Mouse (Mus musculus) embryonic facial prominence, embryonic 15.5 days (tissue): Measurements from ENCODE around the gene Slc25a29. TPM values are rescaled to one million over a fixed set of nuclear protein-coding genes. Genes with fewer than 3 reads are reported as not detected.

ENCODE experiments used
- ATAC-seq: fragments of 200-750 bp; cut with Nextera tagmentation; 2 replicates; pipeline ENCODE4 v1.8.0; 2017; ENCODE audit warnings: low read depth, moderate TSS enrichment; ENCODE audit not compliant: insufficient number of reproducible peaks, low FRiP score, low TSS enrichment
- H3K27ac ChIP-seq: fragments of 300-500 bp; sonication (generic); replicated peaks from 2 replicates; pipeline ENCODE4 v1.5.1; 2015; ENCODE audit warnings: mild to moderate bottlenecking, inconsistent platforms
- H3K27me3 ChIP-seq: fragments of 300-500 bp; sonication (generic); 2 replicates; pipeline ENCODE4 v1.6.1; 2015; ENCODE audit warnings: inconsistent platforms
- H3K36me3 ChIP-seq: fragments of 300-500 bp; sonication (generic); 2 replicates; pipeline ENCODE4 v1.6.1; 2015; ENCODE audit warnings: mild to moderate bottlenecking, inconsistent platforms
- H3K4me1 ChIP-seq: fragments of 300-500 bp; sonication (generic); 2 replicates; pipeline ENCODE4 v1.6.1; 2015; ENCODE audit warnings: inconsistent platforms
- H3K4me2 ChIP-seq: fragments of 300-500 bp; sonication (generic); replicated peaks from 2 replicates; pipeline ENCODE4 v1.6.1; 2015; ENCODE audit warnings: mild to moderate bottlenecking, inconsistent platforms
- H3K4me3 ChIP-seq: fragments of 300-500 bp; sonication (generic); replicated peaks from 2 replicates; pipeline ENCODE4 v1.5.1; 2015; ENCODE audit warnings: mild to moderate bottlenecking, inconsistent platforms
- H3K9ac ChIP-seq: fragments of 300-500 bp; sonication (generic); 2 replicates; pipeline ENCODE4 v1.6.1; 2015; ENCODE audit warnings: inconsistent platforms
- H3K9me3 ChIP-seq: fragments of 300-500 bp; sonication (generic); replicated peaks from 2 replicates; pipeline ENCODE4 v1.6.1; 2016; ENCODE audit warnings: inconsistent platforms
- WGBS: fragments of 180-500 bp; shearing (Covaris S2); methylation state at CpG from one replicate; pipeline ENCODE4 v1.1.7; 2015; 5-methylcytosine and 5-hydroxymethylcytosine counted together
- polyA plus RNA-seq: library from polyadenylated mRNA; unstranded; fragments of >200 nt; fragmentation: Nextera tagmentation; extraction: Ambion mirVana; gene quantifications from 2 replicates; pipeline ENCODE4 v1.2.1, GENCODE M21; 2015

The Slc25a29 gene
- polyA plus RNA-seq = 11.3 and 11.7 TPM in 2 replicates

DNA sequence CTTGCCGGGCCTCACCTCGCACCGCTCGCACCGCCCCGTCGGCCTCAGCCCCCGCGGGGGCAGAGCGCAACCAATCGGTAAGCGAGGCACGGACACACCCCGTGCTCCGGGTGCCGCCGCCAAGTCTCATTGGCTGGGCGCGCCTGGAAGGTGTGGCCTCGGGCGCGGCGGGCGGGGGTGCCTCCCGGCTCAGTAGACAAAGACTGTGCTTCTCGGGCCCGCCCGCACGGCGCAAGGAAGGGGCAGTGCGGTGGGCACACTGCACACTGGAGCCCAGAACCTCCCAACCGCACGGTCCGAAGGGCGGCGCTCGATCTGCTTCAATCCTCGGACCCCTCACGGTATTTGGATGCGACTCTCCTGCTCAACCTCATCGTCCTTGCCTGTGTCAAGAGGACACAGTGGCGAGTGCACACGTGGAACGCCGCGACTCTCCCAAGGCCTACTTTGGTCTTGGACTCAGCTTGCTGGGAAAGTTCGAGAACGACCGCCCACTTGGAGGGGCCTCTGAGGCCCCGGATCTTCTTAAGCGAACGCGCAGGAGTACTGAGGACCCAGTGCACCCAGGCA lies at the start of gene Slc25a29, which contains the start of gene Slc25a47:
Slc25a29 (minus strand) TSS at position 44 of the 570 bp plus-strand sequence.
Slc25a47 (plus strand) TSS at position 207 of the 570 bp plus-strand sequence.
- peak within 1 kb of the TSS; percentile 90 for H3K27ac ChIP-seq
- under 1% methylated on average over 53 of the region's 53 CpGs for WGBS
- H3K27me3 ChIP-seq = no peaks in the 10 kb centered on the region
- peaks cover 6% of the 10 kb centered on the region; the same call in 1 of the 2 replicates for H3K36me3 ChIP-seq
- H3K4me3 ChIP-seq = peak within 1 kb of the TSS; percentile 76
- H3K9me3 ChIP-seq = no peaks in the 10 kb centered on the region
- ATAC-seq = peak; percentile 98
- H3K9ac ChIP-seq = peak within 1 kb of the TSS; percentile 75
- H3K4me1 ChIP-seq = peaks cover 35% of the 10 kb centered on the region
- H3K4me2 ChIP-seq = peak within 1 kb of the TSS; percentile 93

DNA sequence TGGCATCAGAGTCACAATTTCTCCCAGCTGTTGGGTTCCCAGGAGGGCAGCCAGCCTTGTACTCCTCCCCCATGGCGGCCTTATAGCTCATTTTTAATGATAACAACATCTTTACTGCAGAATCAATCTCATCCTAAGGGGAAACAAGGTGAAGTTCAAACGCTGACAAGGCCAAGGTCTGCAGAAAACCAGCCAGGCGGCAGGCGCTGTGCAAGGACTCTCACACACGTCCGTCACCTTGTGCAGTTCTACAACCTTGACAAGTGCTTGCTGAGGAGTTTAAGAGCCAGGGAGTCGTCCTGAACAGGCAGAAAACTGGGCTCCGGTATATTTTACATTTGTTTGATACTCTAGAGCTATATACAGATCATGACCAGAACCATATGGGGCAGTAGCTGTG lies 47.1 kb upstream of the Slc25a29 start:
- Histone ChIP-seq H3K36me3 (peaks cover 82% of the 10 kb centered on the region), H3K9ac (no peak overlapping the region), H3K4me2 (no peak overlapping the region), H3K27ac (no peak overlapping the region), H3K4me1 (no peaks in the 10 kb centered on the region), H3K27me3 (no peaks in the 10 kb centered on the region), H3K9me3 (no peaks in the 10 kb centered on the region), H3K4me3 (no peak overlapping the region)
- WGBS = 87% methylated on average over 8 of the region's 8 CpGs
- ATAC-seq = no peak

DNA sequence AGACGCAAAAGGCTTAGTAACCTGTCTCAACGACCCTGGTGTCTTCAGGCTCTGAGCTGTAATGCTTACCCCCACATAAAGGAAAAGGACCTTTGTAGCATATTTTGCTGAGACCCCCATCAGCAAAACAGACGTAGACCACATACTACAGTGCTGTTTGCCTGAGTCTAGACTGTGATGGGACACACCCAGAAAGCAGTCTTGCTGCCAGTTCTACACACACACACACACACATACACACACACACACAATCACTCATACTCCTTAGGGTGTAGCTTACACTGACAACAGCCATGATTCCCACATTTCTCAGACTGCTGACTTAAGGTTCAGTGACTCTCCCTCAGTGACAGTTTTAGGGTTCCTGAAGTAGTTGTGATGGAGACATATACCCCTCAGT lies 45.5 kb upstream of the Slc25a29 start:
- no peak overlapping the region for H3K4me3 ChIP-seq
- 81% methylated on average over 3 of the region's 3 CpGs for WGBS
- no peak for ATAC-seq

DNA sequence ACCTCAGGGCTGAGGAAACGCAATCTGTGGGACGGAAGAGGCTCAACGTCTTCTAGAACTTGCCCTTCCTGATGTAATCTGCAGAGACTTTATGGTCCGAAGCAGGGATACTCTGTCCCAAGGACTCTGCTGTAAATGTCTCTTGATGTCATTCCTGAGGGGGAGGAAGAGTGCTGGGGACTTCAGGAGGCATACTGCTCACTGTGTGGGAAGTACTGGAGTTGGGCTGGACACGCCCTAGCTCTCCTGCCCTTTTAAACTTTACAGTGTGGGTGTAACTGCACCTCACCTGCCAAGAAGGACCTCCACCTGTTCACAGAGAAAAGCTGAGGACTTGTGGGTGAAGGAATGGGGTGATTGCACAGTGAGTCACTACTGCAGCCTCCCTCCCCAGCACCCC lies 44.9 kb upstream of the Slc25a29 start:
- H3K4me2 ChIP-seq = no peak overlapping the region
- no peak for ATAC-seq
- no peaks in the 10 kb centered on the region for H3K27me3 ChIP-seq
- H3K36me3 ChIP-seq = peaks cover 72% of the 10 kb centered on the region
- no peak overlapping the region for H3K4me3 ChIP-seq
- no peak overlapping the region for H3K27ac ChIP-seq
- no peaks in the 10 kb centered on the region for H3K4me1 ChIP-seq
- H3K9ac ChIP-seq = no peak overlapping the region
- H3K9me3 ChIP-seq = no peaks in the 10 kb centered on the region
- WGBS = 96% methylated on average over 5 of the region's 5 CpGs

More for the DNA sequence above, 45.5 kb upstream of the Slc25a29 start:
- Histone ChIP-seq H3K4me1 (no peaks in the 10 kb centered on the region), H3K36me3 (peaks cover 72% of the 10 kb centered on the region), H3K4me2 (no peak overlapping the region), H3K9me3 (no peaks in the 10 kb centered on the region), H3K9ac (no peak overlapping the region), H3K27ac (no peak overlapping the region), H3K27me3 (no peaks in the 10 kb centered on the region)

DNA sequence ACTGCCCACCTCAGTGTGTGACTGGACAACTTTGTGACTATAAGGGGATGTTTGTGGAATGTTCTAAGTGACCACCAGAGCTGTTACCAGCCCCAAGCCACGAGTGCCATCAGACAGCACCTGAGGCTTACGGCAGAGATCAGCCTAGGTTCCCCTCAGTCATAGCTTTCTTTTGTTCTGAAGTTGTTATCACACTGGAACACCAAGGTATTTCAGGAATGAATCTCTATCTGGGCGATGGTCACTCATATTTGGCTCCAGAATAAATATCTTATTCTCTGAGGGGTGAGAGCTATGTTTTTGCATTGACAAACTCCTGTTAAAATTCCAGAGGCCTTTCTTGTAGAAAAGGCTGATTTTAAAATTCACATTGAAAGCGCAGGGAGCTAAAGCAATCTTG lies 43.5 kb upstream of the Slc25a29 start:
- Histone ChIP-seq H3K4me2 (no peak overlapping the region), H3K9me3 (no peaks in the 10 kb centered on the region), H3K27ac (no peak overlapping the region), H3K27me3 (no peaks in the 10 kb centered on the region), H3K36me3 (peaks cover 73% of the 10 kb centered on the region), H3K4me1 (no peaks in the 10 kb centered on the region), H3K4me3 (no peak overlapping the region), H3K9ac (no peak overlapping the region)
- 89% methylated on average over 4 of the region's 4 CpGs for WGBS
- no peak for ATAC-seq

DNA sequence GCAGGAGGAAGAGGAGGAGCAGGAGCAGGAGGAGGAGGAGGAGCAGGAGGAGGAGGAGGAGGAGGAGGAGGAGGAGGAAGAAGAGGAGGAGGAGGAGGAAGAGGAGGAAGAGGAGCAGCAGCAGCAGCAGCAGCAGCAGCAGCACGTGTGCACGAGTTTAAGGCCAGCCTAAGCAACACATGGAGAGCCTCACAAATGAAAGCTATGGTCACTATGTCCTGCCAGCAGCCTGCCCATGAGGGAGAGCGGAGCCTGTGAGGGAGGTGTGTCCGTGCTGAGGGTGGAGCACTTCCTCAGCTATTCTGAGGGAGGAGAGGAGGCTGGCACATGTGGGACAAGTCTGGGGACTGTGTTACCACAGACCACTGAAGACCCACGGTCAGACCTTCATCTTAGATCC lies 37.4 kb upstream of the Slc25a29 start:
- Histone ChIP-seq H3K9me3 (no peaks in the 10 kb centered on the region), H3K36me3 (peaks cover 74% of the 10 kb centered on the region), H3K9ac (no peak overlapping the region), H3K4me1 (no peaks in the 10 kb centered on the region), H3K27me3 (no peaks in the 10 kb centered on the region), H3K27ac (no peak overlapping the region), H3K4me2 (no peak overlapping the region), H3K4me3 (no peak overlapping the region)
- ATAC-seq = no peak
- 82% methylated on average over 5 of the region's 5 CpGs for WGBS

DNA sequence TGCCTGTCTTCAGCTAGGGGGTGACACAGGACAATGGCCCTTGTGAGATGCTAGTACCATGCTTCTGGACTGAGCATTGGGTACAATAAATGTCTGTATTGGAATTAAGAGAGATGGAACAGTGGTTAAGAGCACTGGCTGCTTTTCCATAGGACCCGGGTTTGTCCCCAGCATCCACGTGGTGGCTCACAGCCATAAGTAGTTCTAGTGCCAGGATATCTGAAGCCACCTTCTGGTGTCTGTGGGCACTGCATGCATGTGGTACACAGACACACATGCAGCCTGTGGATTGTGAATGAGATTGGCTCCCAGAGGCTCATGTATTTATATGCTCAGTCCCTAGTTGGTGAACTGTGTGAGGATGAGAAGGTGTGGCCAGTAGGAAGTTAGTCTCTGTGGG lies 33.9 kb upstream of the Slc25a29 start:
- no peak for ATAC-seq
- Histone ChIP-seq H3K4me3 (no peak overlapping the region), H3K9ac (no peak overlapping the region), H3K36me3 (peaks cover 74% of the 10 kb centered on the region), H3K9me3 (no peaks in the 10 kb centered on the region), H3K4me1 (no peaks in the 10 kb centered on the region), H3K4me2 (no peak overlapping the region), H3K27ac (no peak overlapping the region), H3K27me3 (no peaks in the 10 kb centered on the region)
- 74% methylated on average over 2 of the region's 2 CpGs for WGBS

DNA sequence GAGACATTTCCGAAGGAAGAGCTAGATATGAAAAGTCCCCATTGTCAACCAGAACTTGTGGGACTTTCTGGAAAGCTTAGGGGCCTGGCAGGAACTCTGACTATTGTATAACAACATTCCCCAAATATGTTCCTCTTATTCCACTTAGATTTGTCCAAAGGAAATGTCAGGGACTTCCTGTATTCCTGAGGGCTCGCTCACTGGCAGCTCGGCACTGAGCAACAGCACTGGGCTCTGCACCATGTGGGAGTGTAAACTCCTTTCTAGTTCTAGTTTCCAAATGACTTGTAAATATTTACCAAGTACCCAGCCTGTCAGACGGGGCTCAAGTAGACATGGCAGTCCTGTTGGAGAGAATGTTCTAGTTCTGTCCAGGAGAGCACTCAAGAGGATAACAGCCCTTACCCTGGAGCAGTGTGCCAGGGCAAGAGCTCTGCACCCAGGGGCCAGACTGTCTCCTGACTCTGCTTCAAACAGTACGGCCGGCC lies 29.4 kb upstream of the Slc25a29 start:
- Histone ChIP-seq H3K4me2 (no peak overlapping the region), H3K9ac (no peak overlapping the region), H3K36me3 (peaks cover 84% of the 10 kb centered on the region), H3K9me3 (no peaks in the 10 kb centered on the region), H3K27me3 (no peaks in the 10 kb centered on the region), H3K27ac (no peak overlapping the region), H3K4me1 (no peaks in the 10 kb centered on the region), H3K4me3 (no peak overlapping the region)
- WGBS = 86% methylated on average over 6 of the region's 6 CpGs
- no peak for ATAC-seq

DNA sequence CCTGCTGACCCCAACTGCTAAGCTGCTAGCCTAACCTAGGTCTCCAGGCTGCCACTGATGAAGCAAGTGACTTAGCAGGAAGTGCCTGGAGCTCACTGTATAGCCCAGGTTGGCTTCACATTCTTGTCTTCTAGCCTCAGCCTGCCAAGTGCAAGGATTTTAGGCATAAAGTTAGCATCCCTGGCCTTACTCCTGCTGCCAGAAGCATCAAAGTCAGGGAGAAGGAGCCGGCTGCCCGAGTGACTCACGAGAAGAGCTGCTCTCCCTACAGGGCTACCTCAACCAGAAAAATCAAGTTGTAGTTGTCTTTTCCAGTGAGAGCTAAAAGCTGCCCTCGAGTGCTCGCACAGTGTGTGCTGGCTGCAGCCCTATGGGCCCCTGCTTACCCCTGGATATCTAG lies 22.8 kb upstream of the Slc25a29 start:
- 78% methylated on average over 5 of the region's 5 CpGs for WGBS
- no peak for ATAC-seq
- Histone ChIP-seq H3K4me1 (0 out of 2 replicates have a peak, but pooled peaks cover 6% of the 10 kb centered on the region), H3K27me3 (no peaks in the 10 kb centered on the region), H3K27ac (no peak overlapping the region), H3K4me3 (no peak overlapping the region), H3K4me2 (no peak overlapping the region), H3K36me3 (peaks cover 42% of the 10 kb centered on the region), H3K9ac (no peak overlapping the region), H3K9me3 (no peaks in the 10 kb centered on the region)

DNA sequence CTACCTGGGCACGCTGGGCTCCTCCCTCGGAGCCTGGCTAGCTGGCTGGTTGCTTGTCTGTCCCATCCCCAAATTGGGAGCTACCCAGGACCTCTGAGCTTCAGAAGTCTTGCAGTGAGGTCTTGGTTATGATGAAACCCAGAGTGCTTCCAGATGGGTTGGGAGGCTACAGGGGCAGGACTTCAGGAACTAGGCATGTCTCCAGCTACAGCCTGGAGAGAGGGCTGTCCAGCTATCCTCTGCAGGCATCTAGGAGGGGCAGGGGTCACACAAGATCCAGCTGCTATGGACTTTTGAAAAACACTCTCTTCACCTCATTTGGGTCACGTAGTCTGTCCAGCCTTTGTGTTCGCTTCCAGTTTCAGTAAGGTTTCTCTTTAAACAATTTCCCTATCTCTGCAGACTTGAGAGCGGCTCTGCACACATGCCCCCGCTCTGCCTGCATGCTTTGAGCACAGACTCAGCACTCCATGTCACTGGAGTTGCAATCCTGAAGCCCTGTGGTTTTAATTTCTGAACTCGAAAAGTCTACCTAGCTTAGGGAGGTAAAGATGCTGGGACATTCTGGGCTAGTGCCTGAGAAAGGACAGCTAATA lies 22.0 kb upstream of the Slc25a29 start:
- Histone ChIP-seq H3K36me3 (peaks cover 34% of the 10 kb centered on the region), H3K4me1 (0 out of 2 replicates have a peak, but pooled peaks cover 6% of the 10 kb centered on the region), H3K9me3 (no peaks in the 10 kb centered on the region), H3K4me2 (no peak overlapping the region), H3K9ac (no peak overlapping the region), H3K4me3 (no peak overlapping the region), H3K27ac (no peak overlapping the region), H3K27me3 (no peaks in the 10 kb centered on the region)
- ATAC-seq = no peak
- WGBS = 67% methylated on average over 7 of the region's 7 CpGs

DNA sequence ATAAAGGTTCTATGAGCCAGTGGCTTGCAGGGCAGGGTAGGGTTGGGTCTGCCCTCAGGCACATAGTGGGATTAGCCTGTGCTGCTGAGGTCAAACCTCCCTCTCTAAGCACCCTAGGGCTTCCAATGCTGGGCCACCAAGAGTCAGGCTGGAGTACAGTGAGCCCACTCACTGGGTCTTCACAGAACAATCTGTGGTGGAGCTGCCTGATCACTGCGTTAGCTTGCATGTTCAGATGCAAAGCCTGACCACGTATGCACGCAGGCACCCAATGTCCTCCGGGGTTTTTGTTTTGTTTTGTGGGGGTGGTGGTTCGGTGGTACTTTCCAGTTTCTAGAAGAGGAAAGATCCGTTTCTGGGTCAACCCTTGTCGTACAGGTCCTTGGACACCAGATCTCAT lies 21.4 kb upstream of the Slc25a29 start:
- Histone ChIP-seq H3K27me3 (no peaks in the 10 kb centered on the region), H3K4me1 (0 out of 2 replicates have a peak, but pooled peaks cover 6% of the 10 kb centered on the region), H3K4me2 (no peak overlapping the region), H3K36me3 (peaks cover 28% of the 10 kb centered on the region; the same call in 1 of the 2 replicates), H3K4me3 (no peak overlapping the region), H3K9ac (no peak overlapping the region), H3K9me3 (no peaks in the 10 kb centered on the region), H3K27ac (no peak overlapping the region)
- no peak for ATAC-seq
- 84% methylated on average over 7 of the region's 7 CpGs for WGBS
